Mouse (Mus musculus): Measurements from ENCODE around the gene Prx. TPM values are rescaled to one million over a fixed set of nuclear protein-coding genes. Genes with fewer than 3 reads are reported as not detected.

The Prx gene
- 1.2 and 1.8 TPM in 2 replicates for total RNA-seq (2017)

- no peak for ATAC-seq (replicated peaks; ENCODE audit: low read depth, poor library complexity, severe bottlenecking)
These were observed at the start of gene Prx for GRCm38 (mm10) chr7:27499036-27499435. Gene Prx, plus strand, starts transcription at chr7:27499324.

GRCm38 (mm10) chr7:27451359-27451758, 47.8 kb upstream of the Prx start:
- ATAC-seq (replicated peaks; ENCODE audit: low read depth, poor library complexity, severe bottlenecking) = no peak

GRCm38 (mm10) chr7:27452206-27452770, 46.8 kb upstream of the Prx start:
- ATAC-seq (replicated peaks; ENCODE audit: low read depth, poor library complexity, severe bottlenecking) = no peak

GRCm38 (mm10) chr7:27454461-27455121, 44.5 kb upstream of the Prx start:
- peak; percentile 62 for ATAC-seq (replicated peaks; ENCODE audit: low read depth, poor library complexity, severe bottlenecking)

- ATAC-seq (replicated peaks; ENCODE audit: low read depth, poor library complexity, severe bottlenecking) = no peak
These were observed 43.9 kb upstream of the Prx start for GRCm38 (mm10) chr7:27455273-27455672.

GRCm38 (mm10) chr7:27458614-27459013, 40.5 kb upstream of the Prx start:
- ATAC-seq (replicated peaks; ENCODE audit: low read depth, poor library complexity, severe bottlenecking) = no peak

GRCm38 (mm10) chr7:27459640-27460039, 39.5 kb upstream of the Prx start:
- ATAC-seq (replicated peaks; ENCODE audit: low read depth, poor library complexity, severe bottlenecking) = no peak

GRCm38 (mm10) chr7:27460477-27460876, 38.6 kb upstream of the Prx start:
- peak; percentile 60; the same call in 1 of the 2 replicates for ATAC-seq (replicated peaks; ENCODE audit: low read depth, poor library complexity, severe bottlenecking)

- ATAC-seq (replicated peaks; ENCODE audit: low read depth, poor library complexity, severe bottlenecking) = peak; percentile 29; the same call in 1 of the 2 replicates
These were observed 31.5 kb upstream of the Prx start for GRCm38 (mm10) chr7:27467648-27468047.

- ATAC-seq (replicated peaks; ENCODE audit: low read depth, poor library complexity, severe bottlenecking) = no peak
These were observed 27.6 kb upstream of the Prx start for GRCm38 (mm10) chr7:27471390-27472120.

GRCm38 (mm10) chr7:27472596-27472995, 26.5 kb upstream of the Prx start:
- ATAC-seq (replicated peaks; ENCODE audit: low read depth, poor library complexity, severe bottlenecking) = no peak

GRCm38 (mm10) chr7:27473156-27473834, 25.8 kb upstream of the Prx start, which contains the start of gene Sertad3:
Gene Sertad3, plus strand, starts transcription at chr7:27473768.
- ATAC-seq (replicated peaks; ENCODE audit: low read depth, poor library complexity, severe bottlenecking) = peak; percentile 72

GRCm38 (mm10) chr7:27473835-27474489, 25.2 kb upstream of the Prx start:
- no peak for ATAC-seq (replicated peaks; ENCODE audit: low read depth, poor library complexity, severe bottlenecking)

- ATAC-seq (replicated peaks; ENCODE audit: low read depth, poor library complexity, severe bottlenecking) = peak; percentile 75
These were observed 24.6 kb upstream of the Prx start for GRCm38 (mm10) chr7:27474490-27474954.

- ATAC-seq (replicated peaks; ENCODE audit: low read depth, poor library complexity, severe bottlenecking) = no peak
These were observed 23.5 kb upstream of the Prx start for GRCm38 (mm10) chr7:27475596-27475995.

- ATAC-seq (replicated peaks; ENCODE audit: low read depth, poor library complexity, severe bottlenecking) = no peak
These were observed 23.0 kb upstream of the Prx start for GRCm38 (mm10) chr7:27476098-27476635.

- no peak for ATAC-seq (replicated peaks; ENCODE audit: low read depth, poor library complexity, severe bottlenecking)
These were observed 20.6 kb upstream of the Prx start for GRCm38 (mm10) chr7:27478561-27478960.

GRCm38 (mm10) chr7:27479750-27480149, 19.4 kb upstream of the Prx start:
- ATAC-seq (replicated peaks; ENCODE audit: low read depth, poor library complexity, severe bottlenecking) = no peak

- ATAC-seq (replicated peaks; ENCODE audit: low read depth, poor library complexity, severe bottlenecking) = no peak
These were observed 18.6 kb upstream of the Prx start for GRCm38 (mm10) chr7:27480506-27480905.
